Mouse (Mus musculus) urinary bladder, postnatal 10 days (tissue): ENCODE results near the gene Scn5a.

Experiments used
- DNase-seq: peaks from one replicate; pipeline ENCODE4 v3.0.0; 2022; ENCODE audit warnings: low spot score

Scn5a gene

GRCm38 (mm10) chr9:119460410-119460809 lies 118.4 kb downstream of the Scn5a start:
- no peak for DNase-seq

GRCm38 (mm10) chr9:119457122-119457521 lies 121.7 kb downstream of the Scn5a start:
- no peak for DNase-seq

GRCm38 (mm10) chr9:119455967-119456366 lies 122.8 kb downstream of the Scn5a start:
- no peak for DNase-seq

GRCm38 (mm10) chr9:119445737-119446136 lies 133.1 kb downstream of the Scn5a start:
- no peak for DNase-seq

DNA sequence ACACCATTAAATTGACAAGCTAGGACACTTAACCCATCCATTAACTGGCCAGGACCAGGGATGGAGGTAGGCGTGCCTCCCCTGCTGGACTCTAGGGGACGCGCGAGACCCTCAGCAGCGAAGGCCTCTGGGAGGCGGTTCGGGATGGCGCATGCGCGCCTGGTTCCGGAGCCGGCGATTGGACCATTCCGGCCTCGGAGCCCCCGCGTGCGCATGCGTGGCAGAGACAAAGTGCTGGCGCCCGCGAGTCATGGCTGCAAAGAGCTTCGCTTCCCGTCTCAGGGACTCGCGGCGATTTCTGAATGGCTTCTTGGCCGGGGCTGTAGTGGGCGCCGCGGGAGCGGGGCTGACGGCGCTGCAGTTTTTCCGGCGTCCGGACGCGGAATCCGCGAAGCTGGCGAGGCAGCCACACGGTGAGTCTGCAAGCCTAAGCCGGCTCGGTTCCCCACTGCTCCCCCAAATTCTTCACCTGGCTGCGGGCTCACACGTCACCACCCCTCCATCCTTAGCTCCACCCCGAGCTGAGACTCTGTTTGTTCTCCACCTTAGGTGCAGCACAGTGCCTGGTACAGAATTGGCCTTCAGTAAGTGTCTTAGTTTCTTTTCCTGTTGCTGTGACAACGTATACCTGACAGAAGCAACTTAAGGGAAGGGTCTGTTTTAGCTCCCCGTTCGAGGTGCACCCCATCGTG lies 133.9 kb downstream of the Scn5a start, which contains the start of gene Exog:
Gene Exog, plus strand, starts transcription at position 206 of the 692 bp plus-strand sequence.
- DNase-seq: peak; percentile 93

DNA sequence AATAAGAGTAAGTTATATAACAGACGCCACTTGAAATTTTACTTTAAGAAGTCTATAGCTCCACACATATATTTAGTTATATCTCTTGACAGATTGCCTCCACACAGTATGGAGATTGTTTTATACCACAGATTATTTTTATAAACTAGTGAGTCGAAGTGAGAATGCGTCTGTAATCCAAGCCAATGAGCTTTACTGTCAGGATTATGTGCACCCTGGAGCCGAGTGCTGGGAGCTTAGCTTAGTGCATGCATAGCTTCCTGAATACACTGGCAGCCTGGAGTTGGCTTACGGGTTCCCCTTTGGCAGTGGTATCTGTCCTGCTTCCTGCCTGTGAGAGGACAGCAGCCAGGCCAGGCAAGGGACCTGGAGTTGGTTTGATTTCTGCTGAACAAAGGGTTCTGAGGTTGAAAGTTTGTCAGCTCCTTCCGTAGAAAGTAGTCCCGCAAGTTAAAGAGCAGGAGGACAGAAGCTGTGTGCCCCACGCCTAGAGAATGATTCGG lies 140.3 kb downstream of the Scn5a start:
- no peak for DNase-seq

DNA sequence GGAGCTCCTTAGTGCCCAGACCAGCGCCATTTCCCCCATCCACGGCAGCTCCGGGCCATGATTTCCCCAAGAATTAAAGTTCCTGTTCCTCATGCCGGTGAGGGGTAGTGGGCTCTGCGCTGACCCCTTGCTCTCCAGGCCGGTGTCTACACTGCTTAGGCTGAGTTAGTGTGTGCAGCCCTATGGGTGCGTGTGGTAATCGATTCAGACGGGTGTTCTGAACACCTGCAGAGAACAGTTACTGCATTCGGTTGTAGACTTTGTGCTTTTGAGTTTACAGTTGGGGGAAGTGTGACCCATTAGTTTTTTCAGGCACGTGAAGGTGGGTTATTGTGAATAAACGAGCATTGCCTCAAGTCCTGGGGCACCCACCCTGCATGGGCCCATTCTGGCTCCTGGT lies 140.8 kb downstream of the Scn5a start:
- no peak for DNase-seq

DNA sequence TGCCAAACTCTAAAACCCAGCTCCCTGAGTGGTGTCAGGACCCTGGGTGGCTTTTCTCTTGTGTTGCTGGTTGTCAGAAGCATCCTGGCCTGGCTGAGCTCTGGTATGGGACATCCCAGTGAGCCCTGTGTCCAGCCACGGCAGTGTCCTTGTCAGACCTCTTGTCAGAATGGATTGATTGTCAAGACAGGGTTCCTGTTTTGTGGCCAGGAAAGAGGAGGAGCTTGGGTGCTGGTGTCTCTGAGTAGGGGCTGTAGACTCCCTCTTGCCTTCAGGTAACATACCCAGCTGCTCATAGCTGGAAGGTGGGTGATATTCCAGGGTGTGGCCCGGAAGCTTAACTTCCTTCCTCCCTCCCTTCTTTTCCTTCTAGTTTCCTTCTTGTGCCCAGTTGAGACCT lies 143.0 kb downstream of the Scn5a start:
- no peak for DNase-seq
